12 mouse cellular contexts compared by ENCODE assay signal in genomic region chr4:119467720-119468380, GRCm38 (mm10). TPM values are rescaled to one million over a fixed set of nuclear protein-coding genes. Genes with fewer than 3 reads are reported as not detected.
DNase-seq lines count a peak whose midpoint lies in the region; ATAC-seq and TF ChIP-seq lines count a peak whose summit lies in the region.
"Had no signal": no experiment of that assay in that cellular context is flagged by ENCODE, and none has a peak within 500 bp of the region (broad histone marks: within the 10 kb centered on the region; RNA-seq: fewer than 3 reads in every experiment).

No protein-coding gene starts in this region.

- peaks cover 4% of the 10 kb centered on the region; the same call in 1 of the 2 replicates for H3K4me1 ChIP-seq in midbrain, postnatal 0 days (ENCODE audit: insufficient read depth, low read length)
- no peaks in the 10 kb centered on the region for H3K4me1 ChIP-seq in midbrain, embryonic 11.5 days (ENCODE audit: control insufficient read depth, insufficient read depth, low read length)
- 0 out of 2 replicates have a peak, but pooled peaks cover 4% of the 10 kb centered on the region for H3K4me1 ChIP-seq in hindbrain, embryonic 10.5 days (replicated peaks)

- DNase-seq in adrenal gland, postnatal 14 days, result peak; percentile 48
- no peak for DNase-seq in adrenal gland, adult 18-20 months (ENCODE audit: low spot score in 2 of 2)
- DNase-seq in midbrain, postnatal 0 days (ENCODE audit: low spot score), result peak; percentile 21
- no peak for DNase-seq in midbrain, embryonic 11.5 days (ENCODE audit: low spot score, missing footprints)
- peak; percentile 23 for DNase-seq in gastrocnemius, postnatal 14 days
- DNase-seq in lung, postnatal 4 days, result peak; percentile 12 to 56
- no peak for DNase-seq in hindbrain, embryonic 10.5 days (ENCODE audit: low spot score)
- DNase-seq in thymus, postnatal 10 days (ENCODE audit: low spot score in 2 of 2), result no peak

- no peak for ATAC-seq in midbrain, postnatal 0 days (ENCODE audit: low FRiP score)
- no peak for ATAC-seq in midbrain, embryonic 11.5 days (ENCODE audit: low FRiP score)

- no peak overlapping the region for H3K9ac ChIP-seq in midbrain, postnatal 0 days (replicated peaks; ENCODE audit: low read length, poor library complexity, severe bottlenecking)
- H3K9ac ChIP-seq in midbrain, embryonic 11.5 days (ENCODE audit: low read length), result no peak overlapping the region
- H3K9ac ChIP-seq: hindbrain, embryonic 15.5 days; limb, embryonic 12.5 days; stomach, embryonic 15.5 days had no signal

- H3K27me3 ChIP-seq in midbrain, postnatal 0 days (ENCODE audit: insufficient read depth, low read length), result no peaks in the 10 kb centered on the region
- H3K27me3 ChIP-seq in midbrain, embryonic 11.5 days (ENCODE audit: control insufficient read depth, insufficient read depth, low read length), result no peaks in the 10 kb centered on the region
- H3K27me3 ChIP-seq in hindbrain, embryonic 10.5 days (ENCODE audit: insufficient read depth, poor library complexity, severe bottlenecking), result no peaks in the 10 kb centered on the region
- H3K27me3 ChIP-seq: hindbrain, embryonic 15.5 days; stomach, embryonic 15.5 days had no signal

- no peak overlapping the region for H3K4me3 ChIP-seq in midbrain, postnatal 0 days (ENCODE audit: low read depth, low read length)
- no peak overlapping the region for H3K4me3 ChIP-seq in midbrain, embryonic 11.5 days (ENCODE audit: low read depth, low read length)
- H3K4me3 ChIP-seq in hindbrain, embryonic 10.5 days, result no peak overlapping the region
- H3K4me3 ChIP-seq: erythroblast, embryonic 14.5 days; hindbrain, embryonic 15.5 days; limb, embryonic 12.5 days; stomach, embryonic 15.5 days had no signal

- WGBS in midbrain, postnatal 0 days, result 87% methylated on average over 16 of the region's 16 CpGs
- 92% methylated on average over 16 of the region's 16 CpGs for WGBS in midbrain, embryonic 11.5 days
- 89% methylated on average over 16 of the region's 16 CpGs for WGBS in hindbrain, embryonic 10.5 days

- H3K9me3 ChIP-seq in midbrain, postnatal 0 days (ENCODE audit: low read length), result no peaks in the 10 kb centered on the region
- no peaks in the 10 kb centered on the region for H3K9me3 ChIP-seq in midbrain, embryonic 11.5 days (ENCODE audit: control insufficient read depth, low read length)
- no peaks in the 10 kb centered on the region for H3K9me3 ChIP-seq in hindbrain, embryonic 10.5 days
- H3K9me3 ChIP-seq: hindbrain, embryonic 15.5 days; limb, embryonic 12.5 days; stomach, embryonic 15.5 days had no signal

- no peak overlapping the region for H3K4me2 ChIP-seq in midbrain, postnatal 0 days (ENCODE audit: low read depth, low read length, poor library complexity, severe bottlenecking)
- H3K4me2 ChIP-seq in midbrain, embryonic 11.5 days, result no peak overlapping the region
- H3K4me2 ChIP-seq: hindbrain, embryonic 15.5 days; limb, embryonic 12.5 days; stomach, embryonic 15.5 days had no signal

- intact Hi-C loops in gastrocnemius, postnatal 14 days (cut with DNase I; ENCODE audit: low total_unique reads), result no loop called here

- no peak overlapping the region for H3K27ac ChIP-seq in midbrain, postnatal 0 days (ENCODE audit: low read depth, low read length)
- no peak overlapping the region for H3K27ac ChIP-seq in midbrain, embryonic 11.5 days (ENCODE audit: low read depth, low read length)
- no peak overlapping the region for H3K27ac ChIP-seq in hindbrain, embryonic 10.5 days
- H3K27ac ChIP-seq: hindbrain, embryonic 15.5 days; limb, embryonic 12.5 days; stomach, embryonic 15.5 days had no signal

- no peak for TF ChIP-seq CTCF in midbrain, postnatal 0 days (IDR thresholded peaks at IDR 0.05)

- H3K36me3 ChIP-seq in midbrain, postnatal 0 days (ENCODE audit: insufficient read depth, low read length), result peaks cover 8% of the 10 kb centered on the region; the same call in 1 of the 2 replicates
- no peaks in the 10 kb centered on the region for H3K36me3 ChIP-seq in midbrain, embryonic 11.5 days (ENCODE audit: control insufficient read depth, insufficient read depth, low read length)
- H3K36me3 ChIP-seq in hindbrain, embryonic 10.5 days, result no peaks in the 10 kb centered on the region
- H3K36me3 ChIP-seq: limb, embryonic 12.5 days; stomach, embryonic 15.5 days had no signal

RNA-seq across cellular contexts. Expression of gene Rimkla, which starts 24.6 kb away (rescaled TPM):
- total RNA-seq in adrenal gland, postnatal 14 days (2021), result 0.22 and 0.79 TPM in 2 replicates
- under 1 TPM; 0.10 to 0.13 TPM for total RNA-seq in adrenal gland, adult 18-20 months (2021)
- 37.1 and 45.3 TPM in 2 replicates for total RNA-seq in midbrain, postnatal 0 days (2014; rRNA removed)
- polyA plus RNA-seq in midbrain, postnatal 0 days (2015; fragmentation: Nextera tagmentation; extraction: Ambion mirVana), result 25.3 and 25.8 TPM in 2 replicates
- 6.7 and 7.4 TPM in 2 replicates for polyA plus RNA-seq in midbrain, embryonic 11.5 days (2014; fragmentation: Nextera tagmentation; extraction: Ambion mirVana)
- under 1 TPM; 0.04 to 0.27 TPM for total RNA-seq in gastrocnemius, postnatal 14 days (2021)
- 3.6 and 4.6 TPM in 2 replicates for polyA plus RNA-seq in hindbrain, embryonic 10.5 days (2016; fragmentation: Nextera tagmentation; extraction: Ambion mirVana)
- polyA plus RNA-seq: erythroblast, embryonic 14.5 days had no signal

RNA-seq across cellular contexts. Expression of gene Zmynd12, which starts 45.2 kb away (rescaled TPM):
- 1.1 and 1.6 TPM in 2 replicates for total RNA-seq in adrenal gland, postnatal 14 days (2021)
- 1 to 10 TPM; 2.6 to 2.8 TPM for total RNA-seq in adrenal gland, adult 18-20 months (2021)
- 0.16 TPM in 1 of 2 replicates, not detected in the other for total RNA-seq in midbrain, postnatal 0 days (2014; rRNA removed)
- 0.44 and 0.64 TPM in 2 replicates for polyA plus RNA-seq in midbrain, postnatal 0 days (2015; fragmentation: Nextera tagmentation; extraction: Ambion mirVana)
- polyA plus RNA-seq in midbrain, embryonic 11.5 days (2014; fragmentation: Nextera tagmentation; extraction: Ambion mirVana), result 0.41 TPM in 1 of 2 replicates, not detected in the other
- under 1 TPM in 1 of 2 experiments, not detected in 1; 0.20 TPM for total RNA-seq in gastrocnemius, postnatal 14 days (2021)
- 0.15 and 0.60 TPM in 2 replicates for polyA plus RNA-seq in hindbrain, embryonic 10.5 days (2016; fragmentation: Nextera tagmentation; extraction: Ambion mirVana)
- polyA plus RNA-seq: erythroblast, embryonic 14.5 days had no signal

RNA-seq across cellular contexts. Expression of gene Ppcs, which starts 45.6 kb away (rescaled TPM):
- 36.5 and 41.5 TPM in 2 replicates for total RNA-seq in adrenal gland, postnatal 14 days (2021)
- total RNA-seq in adrenal gland, adult 18-20 months (2021), result 10 to 100 TPM; 39.4 to 41.0 TPM
- 14.7 and 19.2 TPM in 2 replicates for total RNA-seq in midbrain, postnatal 0 days (2014; rRNA removed)
- polyA plus RNA-seq in midbrain, postnatal 0 days (2015; fragmentation: Nextera tagmentation; extraction: Ambion mirVana), result 23.4 and 26.4 TPM in 2 replicates
- polyA plus RNA-seq in midbrain, embryonic 11.5 days (2014; fragmentation: Nextera tagmentation; extraction: Ambion mirVana), result 21.6 and 22.1 TPM in 2 replicates
- 1 to 10 TPM; 4.1 to 4.8 TPM for total RNA-seq in gastrocnemius, postnatal 14 days (2021)
- 25.6 and 29.7 TPM in 2 replicates for polyA plus RNA-seq in hindbrain, embryonic 10.5 days (2016; fragmentation: Nextera tagmentation; extraction: Ambion mirVana)

RNA-seq across cellular contexts. Expression of gene Ccdc30, which starts 52.5 kb away (rescaled TPM):
- total RNA-seq in adrenal gland, postnatal 14 days (2021), result 8.4 and 9.7 TPM in 2 replicates
- 1 to 10 TPM; 8.2 to 8.7 TPM for total RNA-seq in adrenal gland, adult 18-20 months (2021)
- total RNA-seq in midbrain, postnatal 0 days (2014; rRNA removed), result 9.6 and 11.9 TPM in 2 replicates
- 24.1 and 24.2 TPM in 2 replicates for polyA plus RNA-seq in midbrain, postnatal 0 days (2015; fragmentation: Nextera tagmentation; extraction: Ambion mirVana)
- polyA plus RNA-seq in midbrain, embryonic 11.5 days (2014; fragmentation: Nextera tagmentation; extraction: Ambion mirVana), result 8.8 and 10.4 TPM in 2 replicates
- total RNA-seq in gastrocnemius, postnatal 14 days (2021), result under 1 TPM in 1 of 2 experiments, not detected in 1; 0.33 TPM
- polyA plus RNA-seq in hindbrain, embryonic 10.5 days (2016; fragmentation: Nextera tagmentation; extraction: Ambion mirVana), result 6.6 and 11.0 TPM in 2 replicates
- polyA plus RNA-seq: erythroblast, embryonic 14.5 days had no signal

Comparison
In these comparisons a context has a peak if more than half of its experiments do, and no peak if none do; other contexts are left out.
1. DNase-seq: peak in adrenal gland, postnatal 14 days (single experiment), midbrain, postnatal 0 days (single experiment), gastrocnemius, postnatal 14 days (single experiment) and lung, postnatal 4 days (2 of 2); none in adrenal gland, adult 18-20 months (0 of 2), midbrain, embryonic 11.5 days (single experiment), hindbrain, embryonic 10.5 days (single experiment) and thymus, postnatal 10 days (0 of 2).
2. RNA of gene Rimkla, which starts 24.6 kb away (total RNA-seq): 37.1 to 45.3 TPM in midbrain, postnatal 0 days; 0.04 to 0.27 TPM in gastrocnemius, postnatal 14 days, 0.22 to 0.79 TPM in adrenal gland, postnatal 14 days and 0.10 to 0.13 TPM in adrenal gland, adult 18-20 months; every median in the first group is over 10 times any median in the second.